Mouse (Mus musculus): ENCODE data around the gene Fam217a. TPM values are rescaled to one million over a fixed set of nuclear protein-coding genes. Genes with fewer than 3 reads are reported as not detected.
"Not testable (repeated sequence)": the region's sequence is repeated elsewhere in the genome, so short reads cannot be mapped to it uniquely, and the experiment has no call there.

Gene Fam217a
- not detected for total RNA-seq (2021)
- long read RNA-seq, experiment 1, result 0 reads
- long read RNA-seq, experiment 2, result 0 reads

GRCm38 (mm10) chr13:34924210-34924609 lies at the start of gene Fam217a, which contains the start of gene 4933417A18Rik:
Gene Fam217a (minus strand): TSS chr13:34924310.
Gene 4933417A18Rik (plus strand): TSS chr13:34924409.
- intact Hi-C loops (cut with DNase I; ENCODE audit: low total_unique reads), result no loop called here
- DNase-seq, result no peak

GRCm38 (mm10) chr13:34973770-34974169 lies 49.7 kb upstream of the Fam217a start:
- no peak for DNase-seq
- intact Hi-C loops (cut with DNase I; ENCODE audit: low total_unique reads), result loop anchor here (10.0 kb wide), 1 partner anchor 51 kb away; the partner anchor contains the start of gene Eci2

- DNase-seq, result no peak
These were observed 49.0 kb upstream of the Fam217a start for GRCm38 (mm10) chr13:34973149-34973548.

GRCm38 (mm10) chr13:34972456-34972855 lies 48.3 kb upstream of the Fam217a start:
- intact Hi-C loops (cut with DNase I; ENCODE audit: low total_unique reads), result loop anchor here (10.0 kb wide), 1 partner anchor 52 kb away; the partner anchor contains the start of gene Eci2
- not testable (repeated sequence) for DNase-seq

More at GRCm38 (mm10) chr13:34973149-34973548, 49.0 kb upstream of the Fam217a start:
- intact Hi-C loops (cut with DNase I; ENCODE audit: low total_unique reads), result loop anchor here (10.0 kb wide), 1 partner anchor 52 kb away; the partner anchor contains the start of gene Eci2

GRCm38 (mm10) chr13:34965647-34966046 lies 41.5 kb upstream of the Fam217a start:
- DNase-seq; intact Hi-C loops (cut with DNase I; ENCODE audit: low total_unique reads): not testable (repeated sequence)

GRCm38 (mm10) chr13:34964866-34965265 lies 40.8 kb upstream of the Fam217a start:
- DNase-seq, result no peak
- intact Hi-C loops (cut with DNase I; ENCODE audit: low total_unique reads), result no loop called here

GRCm38 (mm10) chr13:34964419-34964818 lies 40.3 kb upstream of the Fam217a start:
- intact Hi-C loops (cut with DNase I; ENCODE audit: low total_unique reads), result no loop called here
- no peak for DNase-seq

GRCm38 (mm10) chr13:34963511-34964397 lies 39.6 kb upstream of the Fam217a start, which contains the start of gene Eci3:
Gene Eci3 (minus strand): TSS chr13:34963810.
- intact Hi-C loops (cut with DNase I; ENCODE audit: low total_unique reads), result no loop called here
- DNase-seq, result peak; percentile 30

GRCm38 (mm10) chr13:34960996-34961770 lies 37.1 kb upstream of the Fam217a start:
- intact Hi-C loops (cut with DNase I; ENCODE audit: low total_unique reads), result no loop called here
- DNase-seq, result no peak

- intact Hi-C loops (cut with DNase I; ENCODE audit: low total_unique reads), result not testable (repeated sequence)
These were observed 34.0 kb upstream of the Fam217a start for GRCm38 (mm10) chr13:34958158-34958557.

GRCm38 (mm10) chr13:34956901-34957300 lies 32.8 kb upstream of the Fam217a start:
- intact Hi-C loops (cut with DNase I; ENCODE audit: low total_unique reads), result no loop called here
- no peak for DNase-seq

More at GRCm38 (mm10) chr13:34958158-34958557, 34.0 kb upstream of the Fam217a start:
- not testable (repeated sequence) for DNase-seq

GRCm38 (mm10) chr13:34951437-34951836 lies 27.3 kb upstream of the Fam217a start:
- intact Hi-C loops (cut with DNase I; ENCODE audit: low total_unique reads), result not testable (repeated sequence)

GRCm38 (mm10) chr13:34942370-34942769 lies 18.3 kb upstream of the Fam217a start:
- no peak for DNase-seq
- intact Hi-C loops (cut with DNase I; ENCODE audit: low total_unique reads), result no loop called here

More at GRCm38 (mm10) chr13:34951437-34951836, 27.3 kb upstream of the Fam217a start:
- not testable (repeated sequence) for DNase-seq

- intact Hi-C loops (cut with DNase I; ENCODE audit: low total_unique reads), result no loop called here
- no peak for DNase-seq
These were observed 11.0 kb upstream of the Fam217a start for GRCm38 (mm10) chr13:34934931-34935644.

GRCm38 (mm10) chr13:34916520-34917167 lies 7.5 kb downstream of the Fam217a start:
- intact Hi-C loops (cut with DNase I; ENCODE audit: low total_unique reads), result no loop called here

GRCm38 (mm10) chr13:34914614-34915013 lies 9.5 kb downstream of the Fam217a start:
- intact Hi-C loops (cut with DNase I; ENCODE audit: low total_unique reads), result no loop called here

More at GRCm38 (mm10) chr13:34916520-34917167, 7.5 kb downstream of the Fam217a start:
- DNase-seq, result peak; percentile 4

GRCm38 (mm10) chr13:34892871-34893270 lies 31.2 kb downstream of the Fam217a start:
- intact Hi-C loops (cut with DNase I; ENCODE audit: low total_unique reads), result no loop called here
- no peak for DNase-seq

More at GRCm38 (mm10) chr13:34914614-34915013, 9.5 kb downstream of the Fam217a start:
- DNase-seq, result no peak

- intact Hi-C loops (cut with DNase I; ENCODE audit: low total_unique reads), result loop anchor here (10.0 kb wide), 1 partner anchor 692 kb away; no protein-coding TSS in a partner anchor
These were observed 47.6 kb downstream of the Fam217a start for GRCm38 (mm10) chr13:34876481-34876880.

More at GRCm38 (mm10) chr13:34876481-34876880, 47.6 kb downstream of the Fam217a start:
- DNase-seq, result no peak
